Mouse (Mus musculus) monocyte, adult 59 days (primary cell): Measurements from ENCODE around the gene Olfr1446. TPM values are rescaled to one million over a fixed set of nuclear protein-coding genes. Genes with fewer than 3 reads are reported as not detected.

Source experiments
- total RNA-seq, 2 experiments: library from RNA; stranded (reverse); gene quantifications; one replicate each; pipeline ENCODE4 v1.2.4; 2023

The Olfr1446 gene
- total RNA-seq, result not detected

GRCm38 (mm10) chr19:12893424-12893823, at the start of gene Olfr1446:
Olfr1446 (minus strand) TSS chr19:12893524.

GRCm38 (mm10) chr19:12930540-12930939, 37.2 kb upstream of the Olfr1446 start, which contains the start of gene Olfr1449:
Olfr1449 (plus strand) TSS chr19:12930840.

GRCm38 (mm10) chr19:12924319-12924718, 31.0 kb upstream of the Olfr1446 start, which contains the start of gene Olfr1448:
Olfr1448 (minus strand) TSS chr19:12924419.

GRCm38 (mm10) chr19:12903643-12904042, 10.3 kb upstream of the Olfr1446 start, which contains the start of gene Olfr1447:
Olfr1447 (minus strand) TSS chr19:12903743.

GRCm38 (mm10) chr19:12883555-12883954, 9.8 kb downstream of the Olfr1446 start, which contains the start of gene Olfr1445:
Olfr1445 (plus strand) TSS chr19:12883855.

GRCm38 (mm10) chr19:12856983-12857382, 36.3 kb downstream of the Olfr1446 start, which contains the start of gene Olfr1444:
Olfr1444 (plus strand) TSS chr19:12857283.

GRCm38 (mm10) chr19:12846382-12846781, 46.9 kb downstream of the Olfr1446 start, which contains the start of gene Gm5244:
Gm5244 (plus strand) TSS chr19:12846682.

Other genes with a start within 250 kb of the Olfr1446 start
- gene Olfr1442, start 223.1 kb downstream of the Olfr1446 start, total RNA-seq, result not detected
- not detected for gene Olfr1443, start 215.4 kb downstream of the Olfr1446 start, total RNA-seq
- not detected for gene Keg1, start 197.7 kb downstream of the Olfr1446 start, total RNA-seq
- 1 to 10 TPM; 2.5 to 4.5 TPM for gene Cntf, start 127.9 kb downstream of the Olfr1446 start, total RNA-seq
- 10 to 100 TPM; 64.7 to 67.3 TPM for gene Zfp91, start 97.4 kb downstream of the Olfr1446 start, total RNA-seq
- 10 to 100 TPM; 40.6 to 41.1 TPM for gene Lpxn, start 97.3 kb downstream of the Olfr1446 start, total RNA-seq
- under 1 TPM in 1 of 2 experiments, not detected in 1; 0.71 TPM for gene Gm5244, start 46.8 kb downstream of the Olfr1446 start, total RNA-seq
- under 1 TPM; 0.45 to 0.55 TPM for gene Olfr1444, start 36.2 kb downstream of the Olfr1446 start, total RNA-seq
- not detected for gene Olfr1445, start 9.7 kb downstream of the Olfr1446 start, total RNA-seq
- gene Olfr1447, start 10.2 kb upstream of the Olfr1446 start, total RNA-seq, result not detected
- gene Olfr1448, start 30.9 kb upstream of the Olfr1446 start, total RNA-seq, result not detected
- not detected for gene Olfr1449, start 37.3 kb upstream of the Olfr1446 start, total RNA-seq
- gene Olfr1450, start 56.7 kb upstream of the Olfr1446 start, total RNA-seq, result not detected
- gene Olfr1451, start 101.5 kb upstream of the Olfr1446 start, total RNA-seq, result not detected
- not detected for gene Olfr1453, start 134.8 kb upstream of the Olfr1446 start, total RNA-seq
- not detected for gene Olfr1454, start 167.1 kb upstream of the Olfr1446 start, total RNA-seq
- gene Olfr1457, start 204.4 kb upstream of the Olfr1446 start, total RNA-seq, result not detected
- not detected for gene Olfr1458, start 213.3 kb upstream of the Olfr1446 start, total RNA-seq